Mouse (Mus musculus) liver, adult 2 months (tissue): Measurements from ENCODE around the gene Olfr646. TPM values are rescaled to one million over a fixed set of nuclear protein-coding genes. Genes with fewer than 3 reads are reported as not detected.

ENCODE experiments used
- DNase-seq: peaks from one replicate; pipeline ENCODE4 v3.0.0-alpha.2; 2011; ENCODE audit warnings: low read depth, low spot score; ENCODE audit errors: extremely low read depth
- H3K27ac ChIP-seq: fragments of 200-500 bp; replicated peaks from 2 replicates; pipeline ENCODE4 v1.5.1; 2012; ENCODE audit warnings: low read depth, mild to moderate bottlenecking, control low read depth, inconsistent platforms, low read length; ENCODE audit not compliant: insufficient read depth
- H3K27me3 ChIP-seq: fragments of 200-500 bp; 2 replicates; pipeline ENCODE4 v1.6.1; 2012; ENCODE audit warnings: mild to moderate bottlenecking, moderate library complexity, low read length, inconsistent platforms; ENCODE audit not compliant: control insufficient read depth, insufficient read depth
- H3K36me3 ChIP-seq: fragments of 200-500 bp; 2 replicates; pipeline ENCODE4 v1.6.1; 2012; ENCODE audit warnings: low read length, inconsistent platforms; ENCODE audit not compliant: control insufficient read depth, insufficient read depth
- H3K4me1 ChIP-seq: fragments of 200-500 bp; 2 replicates; pipeline ENCODE4 v1.6.1; 2011; ENCODE audit warnings: low read length; ENCODE audit not compliant: control insufficient read depth, insufficient read depth
- H3K4me3 ChIP-seq: fragments of 200-500 bp; 2 replicates; pipeline ENCODE4 v1.5.1; 2011; ENCODE audit warnings: low read depth, mild to moderate bottlenecking, control low read depth, low read length, moderate library complexity; ENCODE audit not compliant: insufficient read depth
- H3K79me2 ChIP-seq: fragments of 200-500 bp; 2 replicates; pipeline ENCODE4 v1.6.1; 2012; ENCODE audit warnings: inconsistent platforms, mild to moderate bottlenecking, low read length, moderate library complexity; ENCODE audit not compliant: control insufficient read depth, insufficient read depth
- H3K9ac ChIP-seq: fragments of 200-500 bp; 2 replicates; pipeline ENCODE4 v1.6.1; 2012; ENCODE audit warnings: low read depth, mild to moderate bottlenecking, control low read depth, inconsistent platforms, low read length
- CTCF ChIP-seq: fragments of 200-500 bp; IDR thresholded peaks from 2 replicates; pipeline ENCODE4 v1.5.1; 2011; ENCODE audit warnings: low read depth, low read length, control low read depth
- POLR2A ChIP-seq: fragments of 200-500 bp; IDR thresholded peaks from 2 replicates; pipeline ENCODE4 v1.6.1; 2011; ENCODE audit warnings: low read length, control low read depth; ENCODE audit not compliant: insufficient read depth; ENCODE audit errors: extremely low read depth
- WGBS: fragments of 180-500 bp; shearing (Covaris S2); methylation state at CpG from one replicate; pipeline ENCODE4 v1.1.7; 2018; 5-methylcytosine and 5-hydroxymethylcytosine counted together
- polyA plus RNA-seq: library from polyadenylated mRNA; depleted of rRNA; stranded (reverse); fragments of >200 nt; gene quantifications from 2 replicates; pipeline ENCODE4 v1.2.3, GENCODE M21; 2012; rRNA removed
- total RNA-seq: library from RNA; depleted of rRNA; stranded (reverse); fragments of >200 nt; gene quantifications from 2 replicates; pipeline ENCODE4 v1.2.3, GENCODE M21; 2014; rRNA removed

The Olfr646 gene
- total and polyA plus RNA-seq, 2 experiments: not detected

DNA sequence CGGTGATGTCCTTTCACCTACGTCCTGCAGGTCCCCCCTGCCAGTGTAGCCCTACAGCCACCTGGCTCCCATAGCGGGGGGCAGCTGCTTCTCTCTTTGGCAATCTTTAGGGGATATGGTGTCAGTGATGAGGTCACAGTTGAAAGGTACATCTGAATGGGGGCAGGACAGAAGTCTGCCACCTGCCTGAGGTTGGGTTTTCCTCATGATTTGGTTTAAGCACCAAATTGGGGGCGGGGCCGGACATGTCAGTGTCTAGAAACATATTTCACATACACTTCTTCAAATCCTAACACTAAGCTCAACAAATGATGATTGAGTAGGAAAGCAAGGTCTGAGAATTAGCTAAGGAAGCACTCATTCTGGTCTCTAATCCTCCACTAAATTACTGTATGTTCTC lies 25.1 kb downstream of the Olfr646 start, which contains the start of gene Ubqln5:
TSS of gene Ubqln5 (minus strand) at position 101 of the 400 bp plus-strand sequence.
- DNase-seq: no peak
- Histone ChIP-seq H3K27me3 (no peaks in the 10 kb centered on the region), H3K4me1 (no peaks in the 10 kb centered on the region), H3K4me3 (no peak within 1 kb of the TSS), H3K36me3 (no peaks in the 10 kb centered on the region), H3K9ac (no peak within 1 kb of the TSS), H3K79me2 (no peaks in the 10 kb centered on the region), H3K27ac (no peak within 1 kb of the TSS)
- TF ChIP-seq POLR2A (no peak), CTCF (no peak)
- 87% methylated on average over 5 of the region's 5 CpGs for WGBS

DNA sequence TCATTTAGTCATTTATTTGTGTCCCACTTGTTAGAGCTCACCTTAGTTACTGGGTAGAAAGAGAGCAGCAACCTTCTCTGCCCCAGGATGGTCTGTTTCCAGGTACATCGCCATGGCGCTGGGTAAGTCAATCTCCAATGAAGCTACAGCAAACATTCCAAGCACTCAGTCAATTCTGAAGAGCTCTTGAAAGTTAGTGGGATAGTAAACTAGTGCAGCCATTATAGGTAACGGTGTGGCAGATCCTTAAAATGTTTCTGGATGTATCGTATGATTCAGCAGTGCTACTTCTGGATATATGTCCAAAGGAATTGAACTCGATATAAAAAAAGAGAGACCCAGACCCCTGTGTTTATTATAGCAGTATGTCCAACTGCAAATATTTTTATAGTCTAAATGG lies 32.6 kb downstream of the Olfr646 start, which contains the start of gene Olfr643:
TSS of gene Olfr643 (minus strand) at position 101 of the 400 bp plus-strand sequence.
- Histone ChIP-seq H3K9ac (no peak within 1 kb of the TSS), H3K4me3 (no peak within 1 kb of the TSS), H3K36me3 (no peaks in the 10 kb centered on the region), H3K4me1 (no peaks in the 10 kb centered on the region), H3K27me3 (no peaks in the 10 kb centered on the region), H3K27ac (no peak within 1 kb of the TSS), H3K79me2 (no peaks in the 10 kb centered on the region)
- WGBS: 65% methylated on average over 5 of the region's 5 CpGs
- DNase-seq: no peak
- no peak for TF ChIP-seq CTCF

- TF ChIP-seq POLR2A (no peak), CTCF (no peak)
- Histone ChIP-seq H3K27me3 (no peaks in the 10 kb centered on the region; the same call in 1 of the 2 replicates), H3K4me1 (no peaks in the 10 kb centered on the region), H3K36me3 (no peaks in the 10 kb centered on the region), H3K27ac (no peak within 1 kb of the TSS), H3K79me2 (no peaks in the 10 kb centered on the region), H3K9ac (no peak within 1 kb of the TSS), H3K4me3 (no peak within 1 kb of the TSS)
- WGBS: 63% methylated on average over 3 of the region's 3 CpGs
- DNase-seq: no peak
Measured at GRCm38 (mm10) chr7:104143179-104143578, 38.5 kb downstream of the Olfr646 start, which contains the start of gene Ubqln3. Gene Ubqln3 (minus strand): TSS chr7:104143279.

DNA sequence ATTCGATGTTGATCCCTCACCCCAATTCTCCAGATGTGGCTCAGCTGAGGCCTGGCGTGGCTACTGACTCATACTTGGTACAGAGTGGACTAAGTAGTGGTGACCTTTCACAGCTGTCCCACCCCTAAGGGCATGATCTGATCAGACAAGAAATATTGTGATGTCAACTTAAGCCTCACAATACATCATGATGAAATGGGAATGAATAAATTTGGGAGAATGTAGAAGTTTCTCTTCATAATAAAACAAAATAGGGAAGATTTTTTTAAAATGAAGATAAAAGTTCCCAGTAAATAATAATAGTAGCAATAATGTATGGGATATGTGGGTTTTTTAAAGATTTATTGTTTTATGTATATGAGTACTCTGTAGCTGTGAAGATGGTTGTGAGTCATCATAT lies 45.8 kb downstream of the Olfr646 start, which contains the start of gene Ubqlnl:
TSS of gene Ubqlnl (minus strand) at position 101 of the 400 bp plus-strand sequence.
- H3K79me2 ChIP-seq: no peaks in the 10 kb centered on the region
- TF ChIP-seq POLR2A (no peak), CTCF (no peak)
- no peaks in the 10 kb centered on the region; the same call in 1 of the 2 replicates for H3K27me3 ChIP-seq
- no peak within 1 kb of the TSS for H3K4me3 ChIP-seq
- no peaks in the 10 kb centered on the region for H3K4me1 ChIP-seq
- DNase-seq: no peak
- H3K36me3 ChIP-seq: no peaks in the 10 kb centered on the region
- WGBS: 84% methylated on average over 2 of the region's 2 CpGs
- no peak within 1 kb of the TSS for H3K9ac ChIP-seq
- H3K27ac ChIP-seq: no peak within 1 kb of the TSS

Other genes with a start within 250 kb of the Olfr646 start
- not detected in 2 replicates for gene Olfr66, start 218.6 kb upstream of the Olfr646 start, total RNA-seq
- not detected in 2 replicates for gene Olfr66, start 218.6 kb upstream of the Olfr646 start, polyA plus RNA-seq
- not detected in 2 replicates for gene Olfr64, start 210.4 kb upstream of the Olfr646 start, total RNA-seq
- not detected in 2 replicates for gene Olfr64, start 210.4 kb upstream of the Olfr646 start, polyA plus RNA-seq
- not detected in 2 replicates for gene Olfr65, start 201.4 kb upstream of the Olfr646 start, total RNA-seq
- not detected in 2 replicates for gene Olfr65, start 201.4 kb upstream of the Olfr646 start, polyA plus RNA-seq
- not detected in 2 replicates for gene Olfr631, start 176.0 kb upstream of the Olfr646 start, total RNA-seq
- not detected in 2 replicates for gene Olfr631, start 176.0 kb upstream of the Olfr646 start, polyA plus RNA-seq
- not detected in 2 replicates for gene Olfr632, start 170.5 kb upstream of the Olfr646 start, total RNA-seq
- gene Olfr632, start 170.5 kb upstream of the Olfr646 start, polyA plus RNA-seq: not detected in 2 replicates
- gene Olfr633, start 160.4 kb upstream of the Olfr646 start, total RNA-seq: not detected in 2 replicates
- gene Olfr633, start 160.4 kb upstream of the Olfr646 start, polyA plus RNA-seq: not detected in 2 replicates
- gene Olfr635, start 133.7 kb upstream of the Olfr646 start, total RNA-seq: not detected in 2 replicates
- not detected in 2 replicates for gene Olfr635, start 133.7 kb upstream of the Olfr646 start, polyA plus RNA-seq
- not detected in 2 replicates for gene Olfr638, start 106.1 kb upstream of the Olfr646 start, total RNA-seq
- gene Olfr638, start 106.1 kb upstream of the Olfr646 start, polyA plus RNA-seq: not detected in 2 replicates
- under 0.01 TPM in 2 replicates for gene Olfr639, start 87.6 kb upstream of the Olfr646 start, total RNA-seq
- gene Olfr639, start 87.6 kb upstream of the Olfr646 start, polyA plus RNA-seq: not detected in 2 replicates
- gene Olfr640, start 79.3 kb upstream of the Olfr646 start, total RNA-seq: not detected in 2 replicates
- not detected in 2 replicates for gene Olfr640, start 79.3 kb upstream of the Olfr646 start, polyA plus RNA-seq
- gene Olfr641, start 69.4 kb upstream of the Olfr646 start, total RNA-seq: not detected in 2 replicates
- gene Olfr641, start 69.4 kb upstream of the Olfr646 start, polyA plus RNA-seq: not detected in 2 replicates
- gene Olfr642, start 52.2 kb upstream of the Olfr646 start, total RNA-seq: not detected in 2 replicates
- not detected in 2 replicates for gene Olfr642, start 52.2 kb upstream of the Olfr646 start, polyA plus RNA-seq
- gene 4930516K23Rik, start 43.4 kb upstream of the Olfr646 start, total RNA-seq: not detected in 2 replicates
- not detected in 2 replicates for gene 4930516K23Rik, start 43.4 kb upstream of the Olfr646 start, polyA plus RNA-seq
- gene Olfr644, start 33.0 kb upstream of the Olfr646 start, total RNA-seq: not detected in 2 replicates
- gene Olfr644, start 33.0 kb upstream of the Olfr646 start, polyA plus RNA-seq: not detected in 2 replicates
- not detected in 2 replicates for gene Olfr645, start 19.4 kb upstream of the Olfr646 start, total RNA-seq
- not detected in 2 replicates for gene Olfr645, start 19.4 kb upstream of the Olfr646 start, polyA plus RNA-seq
- not detected in 2 replicates for gene Ubqln5, start 25.0 kb downstream of the Olfr646 start, total RNA-seq
- not detected in 2 replicates for gene Ubqln5, start 25.0 kb downstream of the Olfr646 start, polyA plus RNA-seq
- not detected in 2 replicates for gene Olfr643, start 32.5 kb downstream of the Olfr646 start, total RNA-seq
- gene Olfr643, start 32.5 kb downstream of the Olfr646 start, polyA plus RNA-seq: not detected in 2 replicates
- gene Ubqln3, start 38.4 kb downstream of the Olfr646 start, total RNA-seq: not detected in 2 replicates
- gene Ubqln3, start 38.4 kb downstream of the Olfr646 start, polyA plus RNA-seq: not detected in 2 replicates
- not detected in 2 replicates for gene Ubqlnl, start 45.7 kb downstream of the Olfr646 start, total RNA-seq
- gene Ubqlnl, start 45.7 kb downstream of the Olfr646 start, polyA plus RNA-seq: not detected in 2 replicates
- not detected in 2 replicates for gene Olfm5, start 60.0 kb downstream of the Olfr646 start, total RNA-seq
- not detected in 2 replicates for gene Olfm5, start 60.0 kb downstream of the Olfr646 start, polyA plus RNA-seq
- gene Olfr648, start 78.5 kb downstream of the Olfr646 start, total RNA-seq: not detected in 2 replicates
- not detected in 2 replicates for gene Olfr648, start 78.5 kb downstream of the Olfr646 start, polyA plus RNA-seq
- gene Olfr649, start 91.1 kb downstream of the Olfr646 start, total RNA-seq: not detected in 2 replicates
- gene Olfr649, start 91.1 kb downstream of the Olfr646 start, polyA plus RNA-seq: not detected in 2 replicates
- gene Trim6, start 113.9 kb downstream of the Olfr646 start, total RNA-seq: 0.07 and 0.18 TPM in 2 replicates
- 0.27 and 0.75 TPM in 2 replicates for gene Trim6, start 113.9 kb downstream of the Olfr646 start, polyA plus RNA-seq
- 8.6 and 11.9 TPM in 2 replicates for gene Trim34a, start 139.6 kb downstream of the Olfr646 start, total RNA-seq
- gene Trim34a, start 139.6 kb downstream of the Olfr646 start, polyA plus RNA-seq: 2.0 and 2.2 TPM in 2 replicates
- 1.7 and 2.1 TPM in 2 replicates for gene Trim5, start 183.2 kb downstream of the Olfr646 start, total RNA-seq
- gene Trim5, start 183.2 kb downstream of the Olfr646 start, polyA plus RNA-seq: 0.23 and 0.36 TPM in 2 replicates
- 11.7 and 15.5 TPM in 2 replicates for gene Trim12a, start 210.6 kb downstream of the Olfr646 start, total RNA-seq
- gene Trim12a, start 210.6 kb downstream of the Olfr646 start, polyA plus RNA-seq: 1.6 and 1.7 TPM in 2 replicates
- gene Trim34b, start 224.6 kb downstream of the Olfr646 start, total RNA-seq: 0.09 TPM in 1 of 2 replicates, not detected in the other
- gene Trim34b, start 224.6 kb downstream of the Olfr646 start, polyA plus RNA-seq: 0.76 and 1.3 TPM in 2 replicates
- 6.7 and 12.4 TPM in 2 replicates for gene Trim12c, start 248.5 kb downstream of the Olfr646 start, total RNA-seq
- gene Trim12c, start 248.5 kb downstream of the Olfr646 start, polyA plus RNA-seq: 2.7 and 2.8 TPM in 2 replicates